Mouse (Mus musculus): ENCODE data around the gene Ggact.
A peak's percentile ranks its signal among the peaks of the same experiment; 100 is the strongest.

Gene Ggact

DNA sequence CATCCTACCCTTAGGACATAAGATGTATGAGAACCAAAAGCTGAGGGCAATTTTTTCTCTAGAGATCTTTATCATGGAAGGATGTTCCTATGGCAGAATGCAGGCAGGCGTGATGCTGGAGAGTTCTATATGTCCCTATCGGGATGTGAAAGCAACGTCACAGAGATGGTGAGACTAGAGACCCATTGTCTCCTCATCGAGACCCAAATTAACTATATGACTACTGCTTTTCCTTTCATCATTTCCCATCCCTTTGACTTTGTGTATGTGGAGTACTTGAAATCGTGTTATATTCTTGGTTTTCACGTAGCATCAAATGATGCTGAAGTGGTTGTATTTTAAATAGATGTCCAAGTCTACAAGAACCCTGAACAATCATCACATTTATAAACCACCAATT, at the start of gene Ggact:
TSS of gene Ggact (minus strand) at position 101 of the 400 bp plus-strand sequence.
- no peak for DNase-seq

DNA sequence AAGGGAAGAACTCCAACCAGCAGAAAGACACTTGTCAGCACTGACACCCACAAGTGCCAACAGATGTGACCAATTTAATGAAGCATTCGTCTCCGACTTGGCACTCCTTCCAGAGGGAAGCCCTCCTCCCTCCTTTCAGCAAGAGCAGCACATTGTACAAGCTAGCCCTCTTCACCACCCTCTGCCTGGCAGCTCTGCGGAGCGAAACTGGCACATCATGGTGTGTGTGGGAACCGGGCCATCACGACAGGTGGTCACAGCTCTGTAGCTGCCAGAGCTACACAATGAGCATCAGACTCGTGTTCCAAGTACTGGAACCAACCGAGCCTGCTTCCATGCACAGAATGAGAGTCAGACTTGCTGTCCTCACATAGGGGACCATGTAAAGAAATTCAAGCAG, 44.4 kb upstream of the Ggact start:
- DNase-seq, result peak; percentile 96

DNA sequence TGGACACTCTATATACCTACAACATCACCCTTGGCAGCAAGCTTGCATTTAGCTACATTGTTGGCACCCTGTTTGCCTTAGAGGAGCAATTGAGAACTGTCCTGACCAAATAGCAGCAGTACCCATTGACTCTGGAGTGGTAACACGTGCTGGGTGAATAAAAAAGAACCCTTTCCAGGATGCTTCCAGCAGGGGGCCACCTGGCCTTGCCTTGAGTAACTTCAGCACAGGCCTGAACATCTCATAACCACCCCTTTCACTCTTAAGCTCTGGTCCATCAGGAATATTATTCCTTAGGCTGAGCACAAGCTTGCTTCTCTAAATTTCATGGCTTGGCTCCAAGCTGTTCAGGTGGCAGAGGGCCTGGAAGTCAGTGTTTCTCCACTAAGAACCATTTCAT, 39.8 kb upstream of the Ggact start:
- DNase-seq, result peak; percentile 53

DNA sequence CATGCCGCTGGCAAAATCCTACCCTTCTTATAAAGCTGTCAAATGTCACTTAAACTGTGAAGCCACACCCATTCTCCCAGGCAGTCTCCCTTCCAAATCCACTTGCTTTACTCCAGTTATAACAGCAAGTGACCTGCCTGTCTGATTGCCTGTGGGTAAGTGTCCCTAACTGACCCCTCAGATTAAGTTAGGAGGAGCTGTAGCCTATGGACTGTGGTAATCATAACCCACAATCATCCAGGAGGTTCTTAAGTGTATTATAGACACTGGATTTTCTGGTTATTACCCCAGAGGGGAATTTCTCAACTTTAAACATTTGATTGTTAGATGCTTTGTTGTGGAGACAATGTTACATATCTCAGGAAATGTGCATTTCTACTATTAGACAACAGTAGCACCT, 39.0 kb upstream of the Ggact start:
- DNase-seq, result no peak

DNA sequence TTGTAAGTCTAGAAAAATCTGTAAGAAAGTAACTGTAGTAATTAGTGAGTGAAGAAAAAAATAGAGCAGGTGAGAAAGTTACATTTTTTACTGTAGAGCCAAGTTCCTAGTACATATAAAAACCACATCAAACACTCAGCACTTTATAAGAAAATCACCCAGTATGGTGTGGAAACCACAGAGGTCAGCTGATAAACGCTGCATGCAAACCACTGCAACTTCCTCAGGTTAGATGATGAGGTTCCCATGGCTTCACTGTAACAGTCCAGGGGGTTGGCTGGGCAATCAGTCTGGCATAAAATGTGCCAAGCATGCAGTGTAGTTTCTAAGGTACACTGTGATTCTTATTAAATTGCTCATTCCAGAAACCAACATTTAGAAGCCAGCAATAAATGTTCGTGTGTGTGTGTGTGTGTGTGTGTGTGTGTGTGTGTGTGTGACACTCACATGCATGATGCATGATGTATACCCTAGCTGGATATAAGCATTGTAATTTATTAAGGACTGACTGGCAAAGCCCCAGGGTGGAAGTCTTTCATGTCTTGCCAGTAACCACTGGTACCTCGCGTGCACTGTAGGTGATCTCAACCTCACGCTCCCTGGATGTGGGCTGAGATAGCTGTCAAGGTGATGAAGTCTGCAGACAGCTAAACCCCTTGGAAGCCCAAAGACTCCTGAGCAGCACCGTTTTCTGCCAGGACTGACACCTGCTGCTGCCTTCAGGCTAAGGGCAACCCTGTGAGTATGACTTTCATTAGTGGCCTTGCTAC, 38.3 kb upstream of the Ggact start:
- no peak for DNase-seq

DNA sequence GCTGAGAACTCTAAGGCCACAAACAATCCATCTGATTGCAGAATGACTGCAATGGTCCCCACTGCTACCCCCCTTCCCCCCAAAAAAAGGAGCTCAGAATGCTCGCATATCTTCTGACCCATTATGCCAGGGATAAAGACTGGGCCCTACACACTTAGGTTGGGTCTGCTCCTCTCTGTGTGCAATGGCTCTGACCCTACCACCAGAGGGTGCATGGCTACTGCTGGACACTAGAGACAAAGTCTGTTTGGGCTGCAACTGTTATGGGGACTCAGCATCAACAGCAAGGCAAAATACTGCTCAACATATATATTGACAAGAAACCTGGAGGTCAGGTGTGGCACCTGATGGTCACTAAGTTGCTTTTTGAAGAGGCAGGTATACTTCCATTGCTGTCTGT, 37.4 kb upstream of the Ggact start:
- no peak for DNase-seq

DNA sequence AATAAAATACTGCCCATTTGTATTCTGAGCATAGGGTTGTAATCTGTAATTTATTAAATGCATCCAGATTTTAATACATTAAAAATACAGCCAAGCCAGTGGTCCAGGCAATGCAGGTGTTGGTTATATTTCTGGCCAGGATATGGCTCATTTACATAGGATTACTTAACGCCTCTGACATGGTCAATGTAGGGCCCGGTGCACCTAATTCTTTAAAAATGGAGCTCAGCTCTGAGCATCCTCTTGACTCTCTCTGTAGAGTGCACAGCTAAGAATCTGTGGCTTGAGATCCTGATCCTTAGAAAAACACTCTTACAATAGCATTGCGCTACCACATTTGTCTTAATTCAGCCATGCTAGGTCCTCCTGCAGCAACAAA, 29.9 kb upstream of the Ggact start:
- DNase-seq, result no peak

DNA sequence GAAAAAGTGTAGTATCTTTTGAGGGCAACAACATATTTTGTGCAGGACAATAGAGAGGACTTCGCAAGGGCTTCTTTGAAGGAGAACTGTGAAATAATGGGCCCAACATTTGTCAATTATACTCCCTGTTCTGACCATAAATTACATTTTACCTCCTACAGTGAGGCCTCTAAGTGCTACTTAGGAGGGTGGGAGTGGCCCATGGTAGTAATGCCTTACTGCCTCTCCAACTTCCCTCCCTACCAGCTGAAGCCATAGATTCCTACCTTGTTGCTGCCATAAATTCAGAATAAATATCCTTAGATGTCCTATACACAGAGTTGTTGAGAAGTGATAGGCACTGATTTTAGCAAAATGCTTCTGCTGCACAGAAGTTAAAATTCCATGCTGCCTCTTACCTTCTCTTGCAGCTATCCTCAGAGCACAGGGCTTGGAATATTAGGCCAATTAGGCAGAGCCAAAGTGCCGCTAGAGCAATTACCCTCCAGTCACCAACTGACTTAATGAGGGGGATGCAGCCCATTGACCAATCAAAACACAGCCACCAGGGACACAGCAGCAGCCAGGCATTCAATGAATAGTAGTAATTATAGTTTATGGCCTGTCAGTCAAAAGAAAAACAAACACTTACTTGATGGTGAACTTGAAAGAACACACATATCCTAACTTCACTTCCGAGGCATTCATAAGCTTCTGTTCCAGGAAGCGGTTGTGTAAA, 29.4 kb upstream of the Ggact start:
- no peak for DNase-seq

DNA sequence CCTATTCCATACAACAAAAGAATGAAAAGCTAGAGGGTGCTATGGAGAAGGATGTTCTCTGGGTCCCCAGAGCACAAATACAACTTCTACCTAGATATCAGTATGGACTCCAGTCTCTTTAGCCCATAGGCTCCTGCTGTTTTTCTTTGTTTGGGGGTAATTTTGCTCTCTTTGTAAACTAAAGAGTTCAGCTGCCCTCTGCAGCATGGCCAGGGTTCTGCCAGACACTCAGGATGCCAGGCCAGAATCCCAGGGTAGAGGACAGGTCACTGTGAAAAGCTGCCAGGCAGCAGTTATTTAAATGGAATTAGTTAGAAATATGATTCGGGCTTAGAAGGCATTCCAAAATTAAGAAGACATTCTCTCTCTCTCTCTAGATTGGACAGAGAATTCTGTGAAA, 22.9 kb upstream of the Ggact start:
- DNase-seq, result peak; percentile 43

DNA sequence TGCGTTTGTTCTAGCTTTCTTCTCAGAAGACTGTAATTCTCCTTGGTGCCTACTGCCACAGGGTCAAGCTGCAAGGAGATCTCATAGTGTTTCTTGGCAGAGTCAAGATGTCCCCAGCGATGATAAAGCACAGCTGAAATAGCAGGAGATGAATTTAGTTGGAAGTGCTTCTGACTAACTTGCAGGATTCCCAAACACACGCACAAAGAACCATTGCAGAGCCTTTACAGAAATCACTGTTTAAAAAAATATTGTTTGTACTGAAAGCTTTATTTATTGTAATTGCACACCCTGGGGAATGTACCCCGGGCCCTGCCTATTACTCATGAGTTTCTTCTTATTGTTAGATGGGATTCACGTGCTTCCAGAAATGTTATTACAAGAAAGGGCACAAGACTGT, 6.5 kb upstream of the Ggact start:
- DNase-seq, result no peak

DNA sequence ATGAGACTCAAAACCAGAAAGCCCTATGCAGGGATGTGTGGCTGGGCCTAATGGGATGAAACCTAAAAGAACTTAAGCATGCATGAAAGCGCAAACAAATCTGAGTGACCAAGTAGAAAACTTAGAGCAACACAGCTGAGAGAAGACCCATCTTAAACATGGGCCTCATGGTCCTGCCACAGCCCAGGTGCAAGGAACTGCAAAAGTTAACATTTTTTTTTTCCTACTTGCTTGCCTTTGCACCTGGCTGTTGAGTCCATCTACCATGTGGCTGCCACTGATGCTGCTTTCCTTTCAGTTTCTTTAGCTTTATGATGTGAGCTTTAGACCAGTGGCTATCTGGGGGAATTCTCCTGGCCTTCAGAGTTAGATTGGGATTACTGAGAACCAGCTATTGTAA, 4.1 kb upstream of the Ggact start:
- DNase-seq, result no peak

DNA sequence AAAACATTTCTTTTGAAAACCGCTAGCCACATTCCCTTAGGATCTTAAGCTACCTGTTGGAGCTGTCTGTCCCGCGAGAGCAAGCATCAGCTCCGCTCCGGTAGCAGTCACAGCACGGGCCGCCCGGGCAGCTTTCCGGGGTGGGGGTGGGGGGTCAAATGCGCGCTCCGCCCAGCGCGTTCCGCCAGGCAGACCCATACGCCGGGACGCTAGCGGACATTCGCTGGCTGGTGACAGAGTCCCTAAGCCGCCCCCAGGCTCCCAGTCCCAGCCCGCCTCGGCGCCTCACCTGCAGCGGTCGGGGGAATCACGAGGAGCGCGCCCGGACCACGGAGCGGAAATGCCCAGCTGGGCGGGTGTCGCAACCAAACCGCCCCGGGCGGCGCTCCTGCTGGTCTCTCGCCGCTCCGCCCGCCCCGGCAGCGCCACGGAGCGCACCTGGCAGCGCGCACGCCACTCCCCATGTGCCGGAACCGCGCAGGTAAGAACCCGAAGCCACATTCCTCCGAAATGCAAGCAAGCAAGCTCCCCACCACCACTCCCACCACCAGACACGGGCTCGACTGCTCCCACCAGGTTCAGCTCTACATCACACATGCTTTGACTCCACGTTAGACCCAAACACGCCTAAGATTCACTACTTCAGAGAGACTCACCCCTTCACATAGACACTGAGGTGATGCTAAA, 602 bp downstream of the Ggact start:
- DNase-seq, result peak; percentile 81

DNA sequence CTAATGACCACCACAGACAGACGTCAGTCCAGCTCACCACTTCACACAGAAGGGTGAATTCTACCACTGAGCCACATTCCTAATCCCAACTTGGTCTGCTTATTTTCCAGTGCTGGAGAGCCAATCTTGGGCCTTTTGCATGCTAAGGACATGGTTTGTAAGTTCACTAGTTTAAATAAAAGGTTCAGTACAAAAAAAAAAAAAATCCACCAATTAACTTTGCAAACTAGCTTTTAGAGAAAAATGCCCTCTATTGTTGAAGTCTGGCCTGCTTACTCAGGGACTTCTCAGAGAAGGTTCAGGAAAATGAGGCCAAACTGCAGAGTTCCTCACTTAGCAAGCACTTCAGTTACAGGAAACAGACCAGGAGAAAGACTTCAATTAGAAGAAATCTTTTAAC, 1.4 kb downstream of the Ggact start:
- DNase-seq, result no peak

DNA sequence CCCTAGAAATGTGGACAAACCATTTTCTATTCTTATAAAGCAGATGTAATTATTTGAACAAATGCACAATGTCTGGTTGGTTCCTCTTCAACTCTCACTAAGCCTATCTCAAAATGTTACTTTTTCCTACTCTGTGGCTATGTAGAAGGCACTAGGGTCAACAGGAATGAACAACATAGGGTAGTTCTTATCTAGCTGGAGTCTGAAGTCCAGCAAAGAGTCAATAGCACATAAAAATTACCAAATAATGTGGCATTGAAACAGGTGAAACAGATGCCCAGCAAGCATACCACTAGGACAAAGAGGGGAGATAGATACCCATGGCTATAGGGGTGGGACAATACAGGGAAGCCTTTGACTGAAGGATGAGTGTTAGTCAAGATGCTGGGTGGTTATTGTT, 2.3 kb downstream of the Ggact start:
- DNase-seq, result no peak

DNA sequence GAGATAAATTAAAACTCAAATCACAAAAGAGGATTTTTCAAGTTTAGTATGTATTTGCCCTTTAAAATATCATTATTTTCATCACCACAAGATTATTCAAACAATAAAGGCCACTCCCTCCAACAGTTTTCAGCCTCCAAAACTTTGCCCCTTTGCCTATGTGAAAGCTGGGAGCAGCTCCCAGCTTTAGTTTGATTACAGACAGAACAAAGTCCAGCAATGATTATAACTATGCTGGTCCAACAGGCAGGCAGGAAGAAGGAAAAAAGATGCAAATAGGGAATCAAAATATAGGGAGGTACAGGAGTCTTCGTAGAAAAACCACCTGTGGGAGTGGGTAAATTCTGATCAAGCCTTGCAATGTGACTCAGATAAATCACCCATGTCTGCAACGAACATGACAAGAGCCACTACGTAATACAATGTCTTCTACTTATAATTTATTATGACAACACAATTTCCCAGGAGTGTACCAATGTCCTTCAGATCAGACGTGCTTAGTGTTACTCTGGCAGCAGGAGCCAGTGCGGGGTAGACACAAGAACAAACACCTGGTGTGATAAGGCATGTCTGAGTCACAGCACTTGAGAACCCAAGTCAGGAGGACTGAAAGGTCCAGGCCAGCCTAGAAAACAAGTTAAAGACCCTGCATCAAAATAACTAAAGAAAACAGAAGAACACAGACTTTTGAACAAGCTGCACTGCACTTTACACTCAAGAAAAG, 4.0 kb downstream of the Ggact start:
- DNase-seq, result no peak

DNA sequence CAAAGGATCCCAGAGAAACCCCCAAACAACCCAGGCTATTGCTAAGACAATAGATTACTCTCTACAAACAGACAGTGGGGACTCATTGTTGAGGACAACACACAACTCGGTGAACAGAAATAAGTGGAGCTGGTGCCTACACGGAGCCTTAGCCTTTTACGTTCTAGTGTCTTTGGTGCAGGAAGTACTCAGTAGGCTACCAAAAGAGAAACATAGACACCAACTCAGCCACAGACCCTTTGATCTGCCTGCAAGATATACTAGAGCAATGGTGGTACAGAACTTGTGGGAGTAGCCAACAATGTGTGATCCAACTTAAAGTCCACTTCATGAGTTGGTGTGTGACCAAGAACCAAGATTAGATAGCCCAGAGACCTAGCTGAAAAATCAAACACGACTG, 5.5 kb downstream of the Ggact start:
- no peak for DNase-seq

DNA sequence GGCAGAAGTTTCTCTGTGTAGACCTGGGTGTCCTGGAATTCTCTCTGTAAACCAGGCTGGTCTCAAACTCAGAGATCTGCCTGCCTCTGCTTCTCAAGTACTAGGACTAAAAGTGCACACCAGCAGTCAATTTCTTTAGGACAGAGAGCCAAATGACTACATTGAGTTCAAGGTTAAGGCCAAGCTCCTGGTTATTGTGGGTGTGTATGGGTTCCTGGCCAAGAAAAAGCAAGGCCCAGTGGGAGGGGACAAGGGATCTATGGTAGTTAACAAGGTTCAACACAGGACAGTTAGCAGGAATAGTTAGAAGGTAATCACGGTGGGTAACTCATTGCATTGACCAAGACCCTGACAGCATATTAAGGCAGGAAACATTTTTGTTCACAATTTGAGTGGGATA, 8.6 kb downstream of the Ggact start:
- no peak for DNase-seq

DNA sequence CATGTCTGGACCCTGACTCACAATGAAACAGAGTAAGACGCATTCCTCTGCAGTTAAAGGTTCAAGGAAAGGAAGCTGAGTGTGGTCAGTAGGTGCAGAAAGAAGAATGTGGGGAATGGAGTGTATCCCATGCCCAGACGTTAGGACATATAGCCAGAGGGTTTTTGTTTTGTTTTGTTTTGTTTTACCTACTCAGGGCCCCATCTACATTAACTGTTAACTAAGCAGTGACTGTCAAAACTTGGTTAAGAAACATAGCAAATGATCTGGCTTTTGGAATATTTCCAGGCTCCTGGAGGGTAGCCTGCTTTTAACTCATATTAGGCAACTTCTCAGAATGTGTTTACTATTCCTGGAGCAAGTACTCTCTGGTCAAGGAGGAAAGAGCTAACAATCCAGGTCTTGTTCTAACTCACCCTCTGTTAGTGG, 9.6 kb downstream of the Ggact start:
- DNase-seq, result no peak

DNA sequence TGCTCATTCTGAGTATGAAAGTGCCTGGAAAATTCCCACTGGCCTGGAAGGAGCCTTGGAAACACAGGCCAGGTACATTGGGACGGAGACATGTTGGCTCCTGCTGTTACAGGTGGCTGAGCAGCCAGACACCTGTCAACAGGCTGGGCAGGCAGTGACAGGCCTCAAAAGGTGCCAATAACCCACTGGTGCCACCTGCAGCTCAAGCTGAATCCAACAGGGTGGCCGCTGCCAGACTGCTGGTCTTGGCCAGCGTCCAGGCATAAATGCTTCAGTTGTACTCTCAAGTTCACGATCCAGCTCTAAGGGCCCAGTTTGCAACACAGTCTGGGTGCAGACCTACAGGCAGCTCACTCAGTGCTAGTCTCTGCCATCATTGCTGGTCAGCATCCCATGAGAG, 10.7 kb downstream of the Ggact start:
- DNase-seq, result peak; percentile 96

DNA sequence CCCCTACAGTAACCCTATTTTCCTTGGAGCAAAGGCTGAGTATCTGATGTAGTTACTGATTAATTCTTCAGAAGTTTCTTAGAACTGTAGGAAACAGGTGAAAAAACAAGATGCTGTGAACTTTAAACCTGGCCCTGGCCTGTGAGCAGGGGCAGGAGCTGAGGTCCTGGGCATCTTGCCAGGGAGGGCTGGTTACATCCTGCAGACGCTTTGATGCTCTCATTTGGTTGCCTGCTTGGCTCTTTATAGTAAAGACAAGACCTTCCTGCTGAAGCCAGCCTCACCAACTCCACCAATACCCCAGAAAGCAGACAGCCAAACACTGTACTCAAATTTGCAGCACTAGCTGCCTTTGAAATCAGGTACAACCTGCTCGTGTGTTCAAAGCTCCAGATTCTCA, 11.4 kb downstream of the Ggact start:
- DNase-seq, result peak; percentile 68

DNA sequence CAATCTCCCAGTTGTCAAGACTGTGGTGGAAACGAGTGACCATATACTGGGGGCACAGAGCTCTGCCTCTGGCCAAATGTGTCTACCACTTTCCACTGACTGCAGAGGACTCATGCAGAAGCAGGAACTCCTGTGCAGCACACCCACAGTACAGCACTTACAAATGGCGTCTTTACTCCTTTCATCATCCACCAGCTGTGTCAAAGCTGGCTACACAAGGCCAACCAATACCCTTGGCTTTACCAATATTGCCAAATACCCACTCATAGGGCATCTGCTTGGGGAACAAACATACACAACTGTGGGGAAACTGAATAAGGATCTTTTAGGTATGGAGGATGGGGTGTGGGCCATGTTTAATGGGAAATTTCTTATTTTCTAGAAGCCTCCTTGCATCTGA, 11.8 kb downstream of the Ggact start:
- no peak for DNase-seq

DNA sequence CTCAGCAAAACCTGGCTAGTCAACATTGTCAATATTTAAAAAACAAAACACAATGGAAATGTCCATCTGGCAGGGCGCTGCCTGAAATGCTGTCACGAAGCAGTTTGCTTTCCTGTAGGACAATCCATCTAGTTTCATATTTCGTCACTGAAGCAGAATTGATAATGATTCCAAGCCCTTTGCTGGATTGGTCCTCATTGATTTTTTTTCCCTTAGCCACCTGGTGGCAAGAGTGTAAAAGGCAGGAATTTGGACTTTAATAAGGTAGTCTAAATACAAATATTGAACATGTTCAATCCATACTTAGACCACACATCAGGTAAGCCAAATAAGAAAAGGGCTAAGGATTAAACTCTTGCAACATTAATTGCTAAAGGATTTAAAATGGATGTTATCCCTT, 12.4 kb downstream of the Ggact start:
- DNase-seq, result no peak

DNA sequence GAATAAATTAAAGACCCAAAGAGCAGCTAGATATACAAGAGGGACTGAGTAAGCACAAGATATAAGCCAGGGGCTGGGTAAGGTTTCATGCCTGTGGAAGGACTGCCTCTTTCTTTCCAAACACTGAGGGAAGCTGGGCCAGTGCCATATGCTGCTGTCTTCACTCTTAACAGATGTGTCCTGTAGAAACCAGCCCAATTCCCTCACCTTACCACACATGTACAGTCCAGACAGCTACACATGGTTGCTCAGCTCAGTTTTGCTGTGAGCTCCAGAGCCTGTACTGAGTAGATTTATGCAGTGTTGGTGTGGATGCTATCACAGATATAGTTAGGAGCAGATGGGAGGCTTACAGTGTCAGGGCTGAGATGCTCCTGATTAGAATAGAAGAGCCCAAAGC, 12.9 kb downstream of the Ggact start:
- no peak for DNase-seq

DNA sequence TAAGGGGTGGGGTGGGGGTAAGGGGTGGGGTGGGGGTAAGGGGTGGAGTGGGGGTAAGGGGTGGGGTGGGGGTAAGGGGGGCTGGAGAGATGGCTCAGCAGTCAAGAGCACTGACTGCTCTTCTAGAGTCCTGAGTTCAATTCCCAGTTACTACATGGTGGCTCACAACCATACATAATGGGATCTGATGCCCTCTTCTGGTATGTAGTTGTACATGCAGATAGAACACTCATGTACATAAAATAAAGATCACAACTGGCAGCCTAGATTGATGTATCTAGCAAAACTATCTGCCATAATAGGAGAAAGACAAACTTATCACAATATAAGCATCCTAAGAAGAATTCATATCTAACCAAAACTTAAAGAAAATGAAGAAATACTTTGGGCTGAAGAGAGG, 15.0 kb downstream of the Ggact start:
- DNase-seq, result no peak

Data from cerebellum, adult 8-10 months (tissue).